Mouse (Mus musculus) T-helper 17 cell (primary cell): Measurements from ENCODE around the gene Tjp3.

Source experiments
- in situ Hi-C, 2 experiments: fragments of 300-600 bp; cut with MboI, MseI; formaldehyde crosslinking; loops; 1 replicate in 1 of 2; 2 replicates in 1 of 2; pipeline ENCODE4 v1.15.1; 2025; ENCODE audit warnings: high pct_unique_total_duplicates in 2 of 2

The Tjp3 gene

DNA sequence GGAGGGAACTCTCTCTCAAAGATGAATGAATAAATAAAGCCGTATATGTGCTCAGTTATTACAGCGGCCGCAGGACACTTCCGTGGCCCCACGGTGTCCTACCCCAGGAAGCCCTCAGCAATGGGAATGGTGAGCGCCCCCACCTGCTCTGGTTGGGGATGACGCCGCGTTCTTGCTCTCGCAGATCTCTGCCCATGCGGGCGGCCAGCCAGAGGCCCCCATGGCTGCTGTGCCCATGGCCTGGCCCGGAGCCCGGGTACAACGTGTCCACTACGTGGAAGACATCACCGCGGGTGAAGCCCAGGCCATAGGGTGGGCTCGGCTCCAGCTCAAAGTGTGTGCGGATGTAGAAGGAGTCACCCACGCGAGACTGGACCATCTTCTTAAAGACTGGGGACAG is 13.7 kb downstream of the Tjp3 start:
- in situ Hi-C loops: no loop called here

GRCm38 (mm10) chr10:81273842-81274241 is 17.5 kb downstream of the Tjp3 start:
- in situ Hi-C loops: no loop called here

DNA sequence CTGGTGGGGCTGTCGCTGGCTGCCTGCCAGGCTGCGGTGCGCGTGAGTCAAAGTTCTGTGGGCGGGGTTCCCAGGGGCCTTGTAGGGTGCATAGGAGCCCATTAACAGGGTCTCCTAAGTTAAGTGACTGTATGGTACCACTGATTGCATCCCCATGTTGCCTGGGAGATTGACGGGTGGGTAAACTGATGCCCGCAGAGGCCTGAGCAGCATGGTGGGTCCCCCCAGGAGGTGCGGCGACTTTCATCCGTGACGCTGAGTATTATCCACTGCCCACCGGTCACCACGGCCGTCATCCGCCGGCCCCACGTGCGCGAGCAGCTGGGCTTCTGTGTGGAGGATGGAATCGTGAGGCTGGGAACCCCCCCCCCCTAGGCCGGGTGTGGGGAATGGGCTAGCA is 19.0 kb downstream of the Tjp3 start:
- in situ Hi-C loops: no loop called here

DNA sequence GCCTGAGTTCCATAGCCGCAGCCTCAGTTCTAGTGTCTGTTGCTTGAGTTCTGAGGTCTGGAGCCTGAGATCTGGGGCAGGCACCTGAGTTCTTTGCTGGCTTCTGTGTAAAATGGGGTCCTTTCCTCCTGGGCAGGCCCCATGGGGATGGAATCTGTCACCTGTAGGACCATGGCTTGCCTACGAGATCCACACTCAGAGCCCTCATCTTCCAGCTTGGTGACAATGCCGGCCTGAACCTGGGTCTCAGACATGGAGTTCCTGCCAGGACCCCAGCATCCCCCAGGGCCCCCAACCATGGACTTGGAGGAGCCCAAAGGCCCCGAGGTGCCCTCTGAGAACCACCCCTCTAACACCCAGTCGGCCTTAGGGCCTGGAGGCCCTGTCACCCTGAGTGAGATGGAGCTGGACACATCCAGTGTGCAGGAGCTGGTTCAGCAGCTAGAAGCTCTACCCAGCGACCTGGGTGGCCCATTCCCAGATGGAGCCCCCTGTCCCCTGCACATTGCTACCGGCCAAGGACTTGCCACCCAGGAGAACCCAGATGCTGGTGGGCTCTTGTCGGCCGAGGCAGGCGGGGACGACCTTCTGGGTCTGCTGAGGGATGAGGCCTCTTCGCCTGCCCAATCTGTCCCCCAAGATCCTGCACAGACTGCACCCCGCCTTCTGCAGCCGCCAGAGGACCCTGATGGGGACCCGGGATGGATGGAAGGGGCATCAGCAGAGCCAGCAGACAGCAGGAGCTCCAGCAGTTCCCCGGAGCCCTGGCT is 22.6 kb downstream of the Tjp3 start:
- in situ Hi-C loops: no loop called here

DNA sequence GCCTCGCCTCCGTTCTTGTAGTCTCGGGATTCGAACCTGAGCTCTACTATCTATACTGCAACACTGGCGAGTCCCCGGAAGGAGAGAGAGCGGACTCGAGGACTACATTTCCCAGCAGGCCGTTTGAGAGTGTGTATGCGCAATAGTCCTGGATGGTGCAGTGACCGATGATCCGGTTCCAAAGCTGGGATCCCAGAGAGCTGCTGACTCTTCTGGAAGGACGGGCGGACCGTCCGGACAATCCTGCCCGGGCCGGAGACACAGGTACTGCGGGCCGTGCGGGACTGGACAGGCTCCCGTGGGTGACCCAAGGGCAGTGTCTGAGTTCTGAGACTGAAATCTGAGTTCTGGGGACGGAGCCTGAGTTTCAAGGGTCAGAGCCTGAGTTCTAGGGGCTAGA is 23.3 kb downstream of the Tjp3 start:
- in situ Hi-C loops: no loop called here

- in situ Hi-C loops: no loop called here
These were observed 24.9 kb downstream of the Tjp3 start, which contains the start of the genes Mrpl54 and Apba3 for GRCm38 (mm10) chr10:81266211-81267105. TSS of gene Mrpl54 (minus strand) at chr10:81266934. TSS of gene Apba3 (plus strand) at chr10:81266960.

DNA sequence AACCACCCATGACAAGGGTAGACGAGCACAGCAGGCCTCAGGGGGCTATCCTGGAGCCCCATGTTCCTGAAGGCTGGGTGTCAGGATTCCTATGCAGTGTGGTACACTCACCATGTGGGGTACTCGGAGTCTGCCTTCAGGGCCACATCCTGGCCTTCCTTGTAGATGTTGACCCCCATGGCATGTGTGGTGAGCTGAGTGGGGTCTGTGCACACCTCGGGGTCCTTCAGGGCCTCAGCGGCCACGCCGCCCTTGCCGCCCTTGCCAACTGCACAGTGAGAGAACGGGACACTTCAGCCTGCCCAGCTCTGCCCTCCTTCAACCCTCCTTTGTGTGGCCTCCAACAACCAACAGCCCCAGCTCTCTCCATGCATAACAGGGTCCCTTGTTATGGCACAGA is 25.8 kb downstream of the Tjp3 start:
- in situ Hi-C loops: no loop called here

GRCm38 (mm10) chr10:81261025-81261424 is 30.4 kb downstream of the Tjp3 start:
- in situ Hi-C loops: no loop called here

DNA sequence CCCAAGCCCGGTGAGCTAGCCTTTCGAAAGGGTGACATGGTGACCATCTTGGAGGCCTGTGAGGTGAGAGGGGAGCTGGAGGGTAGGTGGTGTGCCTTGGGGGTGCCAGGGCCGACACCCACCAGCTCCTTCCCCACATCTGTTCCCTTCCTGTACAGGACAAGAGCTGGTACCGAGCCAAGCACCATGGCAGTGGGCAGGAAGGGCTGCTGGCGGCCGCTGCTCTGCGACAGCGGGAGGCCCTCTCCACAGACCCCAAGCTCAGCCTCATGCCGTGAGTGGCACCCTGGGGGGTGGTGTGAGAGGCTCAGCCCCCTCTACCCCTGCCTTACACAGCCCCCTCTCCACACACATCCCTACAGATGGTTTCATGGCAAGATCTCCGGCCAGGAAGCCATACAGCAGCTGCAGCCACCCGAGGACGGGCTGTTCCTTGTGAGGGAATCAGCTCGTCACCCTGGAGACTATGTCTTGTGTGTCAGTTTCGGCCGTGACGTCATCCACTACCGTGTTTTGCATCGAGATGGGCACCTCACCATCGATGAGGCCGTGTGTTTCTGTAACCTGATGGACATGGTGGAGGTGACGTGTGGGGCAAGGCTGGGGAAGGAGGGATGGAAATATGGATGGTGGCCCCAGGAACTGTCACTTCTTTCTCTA is 32.0 kb downstream of the Tjp3 start:
- in situ Hi-C loops: no loop called here

- in situ Hi-C loops: no loop called here
These were observed 34.0 kb downstream of the Tjp3 start for GRCm38 (mm10) chr10:81257158-81258039.

DNA sequence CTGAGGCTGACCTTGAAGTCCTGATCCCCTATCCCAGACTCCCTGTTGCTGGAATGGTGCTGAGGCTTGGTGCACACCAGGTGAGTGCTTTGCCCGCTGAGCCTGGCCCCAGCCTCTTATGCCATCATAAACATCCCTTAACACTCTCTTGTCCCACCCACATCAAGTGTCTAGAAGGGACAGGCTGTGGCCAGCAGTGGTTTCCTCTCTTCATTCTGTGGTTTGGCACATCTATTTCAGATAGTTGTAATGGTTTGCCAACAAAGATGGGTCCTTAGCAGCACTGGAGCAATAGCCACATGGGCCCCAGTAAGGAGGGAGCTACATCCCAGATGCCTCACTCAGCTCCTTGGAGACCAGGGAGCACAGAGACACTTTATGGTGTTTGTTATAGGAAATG is 36.5 kb downstream of the Tjp3 start:
- in situ Hi-C loops: no loop called here

DNA sequence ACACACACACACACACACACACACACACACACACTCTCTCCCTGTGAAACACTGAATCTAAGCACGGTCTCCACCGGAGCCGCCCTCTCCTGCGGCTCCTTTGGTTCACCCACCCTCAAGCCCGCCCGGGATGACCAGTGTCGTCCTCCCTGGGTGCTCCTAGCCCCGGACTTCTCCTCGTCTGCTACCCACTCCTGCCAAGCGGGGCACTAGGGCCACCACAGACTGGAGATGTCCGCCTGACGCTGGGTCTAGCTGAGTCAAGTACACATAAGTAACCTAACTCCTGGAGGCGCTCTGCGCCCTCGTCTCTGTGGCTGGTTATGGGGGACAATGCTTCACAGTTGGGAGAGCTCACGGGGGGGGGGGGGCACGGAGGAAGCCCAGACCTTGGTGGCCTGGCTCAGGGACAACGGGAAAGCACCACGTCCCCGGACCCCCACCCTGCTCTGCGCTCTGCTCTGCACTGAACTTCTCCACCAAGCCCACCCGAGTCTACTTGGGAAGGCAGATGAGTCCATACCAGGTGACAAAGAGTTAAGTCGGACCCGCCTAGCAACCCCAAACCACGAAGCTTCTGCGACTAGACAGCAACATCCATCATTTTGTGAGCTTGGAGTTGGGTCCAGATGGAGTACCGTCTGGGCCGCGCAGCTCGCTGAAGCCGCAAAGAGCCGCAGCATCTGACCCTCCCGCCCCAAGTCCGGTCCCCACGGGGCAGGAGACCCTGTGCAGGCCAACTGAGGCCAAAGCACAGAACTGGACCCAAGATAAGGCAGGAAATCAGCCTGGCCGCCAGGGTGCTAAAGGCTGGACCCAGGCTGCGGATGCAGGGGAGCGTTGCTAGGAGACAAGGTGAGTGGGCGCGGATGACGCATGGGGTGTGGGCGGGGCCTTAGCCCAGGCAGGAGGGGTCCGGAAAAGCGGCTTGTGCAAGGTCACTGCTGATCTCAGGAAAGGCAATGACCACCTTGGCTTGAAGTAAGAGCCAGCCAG is 38.7 kb downstream of the Tjp3 start, which contains the start of gene Matk:
Matk (plus strand) TSS at position 512 of the 996 bp plus-strand sequence.
- in situ Hi-C loops: no loop called here

- in situ Hi-C loops: loop anchor here in 1 of 2 experiments (5.0 kb wide), 1 partner anchor 42 kb away; no protein-coding TSS in a partner anchor
These were observed 41.9 kb downstream of the Tjp3 start for GRCm38 (mm10) chr10:81249442-81249841.

DNA sequence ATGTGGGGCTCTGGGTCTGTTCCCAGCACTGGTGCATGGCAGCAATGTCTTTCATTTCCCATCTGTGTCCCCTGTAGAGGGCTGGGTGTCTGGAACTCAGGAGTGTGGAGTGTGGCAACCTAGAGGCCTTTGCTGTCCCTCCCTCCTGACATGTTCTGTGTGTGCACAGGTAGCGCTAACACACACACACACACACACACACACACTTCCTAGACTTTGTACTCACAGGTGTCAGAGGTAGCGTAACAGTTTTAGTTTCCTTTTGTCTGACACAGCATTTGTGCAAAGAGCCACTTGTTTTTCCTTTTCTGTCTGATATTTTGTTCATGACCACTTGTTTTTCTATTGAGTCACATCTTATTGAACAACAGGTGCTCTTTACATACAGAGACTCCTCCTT is 43.6 kb downstream of the Tjp3 start:
- in situ Hi-C loops: loop anchor here in 1 of 2 experiments (5.0 kb wide), 1 partner anchor 41 kb away; no protein-coding TSS in a partner anchor

DNA sequence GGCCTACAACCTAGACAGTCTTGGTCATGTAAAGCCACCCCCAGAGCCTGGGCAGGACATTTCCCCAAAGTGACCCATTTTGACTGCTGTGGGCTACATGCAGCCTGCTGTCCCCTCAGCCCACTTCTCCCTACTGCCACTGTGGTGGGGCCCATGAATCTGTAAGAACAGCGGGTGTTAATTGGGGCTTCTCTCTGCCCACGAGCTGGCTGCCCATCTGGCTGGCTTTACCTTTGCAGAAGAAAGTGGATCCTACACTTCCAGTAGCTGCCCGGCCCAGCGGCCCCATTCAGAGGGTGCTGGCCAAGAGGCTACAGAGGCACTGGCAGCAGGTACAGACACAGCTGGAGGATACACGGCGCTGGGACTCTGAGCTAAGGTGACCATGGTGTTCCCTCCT is 46.2 kb downstream of the Tjp3 start:
- in situ Hi-C loops: loop anchor here in 1 of 2 experiments (5.0 kb wide), 1 partner anchor 38 kb away; no protein-coding TSS in a partner anchor

DNA sequence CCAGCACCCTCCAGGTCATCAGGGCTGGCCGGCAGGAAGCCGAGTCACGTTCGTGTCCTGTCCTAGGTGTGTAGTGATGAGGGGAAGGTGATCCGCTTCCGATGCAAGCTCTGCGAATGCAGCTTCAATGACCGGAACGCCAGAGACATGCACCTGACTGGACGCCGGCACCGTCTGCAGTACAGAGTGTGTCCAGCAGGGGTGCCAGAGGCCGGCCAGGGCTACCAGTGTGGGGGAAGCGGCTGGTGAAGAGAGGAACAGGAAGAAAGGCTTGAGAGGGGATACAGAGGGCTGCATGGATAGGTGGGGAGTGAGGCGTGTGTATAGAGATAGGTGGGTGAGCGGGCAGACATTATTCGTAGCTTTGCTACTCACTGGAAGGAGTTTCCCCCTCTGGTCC is 46.8 kb downstream of the Tjp3 start:
- in situ Hi-C loops: no loop called here

GRCm38 (mm10) chr10:81244146-81244545 is 47.2 kb downstream of the Tjp3 start:
- in situ Hi-C loops: no loop called here

DNA sequence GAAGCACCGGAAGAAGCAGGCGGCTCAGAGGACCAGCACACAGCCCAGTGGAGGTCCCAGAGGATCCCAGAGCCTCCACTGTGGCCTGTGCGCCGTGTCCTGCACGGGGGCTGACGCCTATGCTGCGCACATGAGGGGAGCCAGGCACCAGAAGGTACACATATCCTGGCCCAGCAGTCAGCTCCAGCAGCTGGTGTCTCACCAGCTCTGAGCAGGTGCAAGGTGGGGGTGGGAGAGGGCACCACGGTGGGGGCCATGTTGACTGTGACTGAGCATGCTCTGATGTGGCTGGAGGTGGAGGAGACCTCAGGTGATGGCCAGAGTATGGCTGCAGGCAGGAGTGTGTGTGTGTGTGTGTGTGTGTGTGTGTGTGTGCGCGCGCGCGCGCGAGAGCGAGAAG is 49.4 kb downstream of the Tjp3 start:
- in situ Hi-C loops: no loop called here

DNA sequence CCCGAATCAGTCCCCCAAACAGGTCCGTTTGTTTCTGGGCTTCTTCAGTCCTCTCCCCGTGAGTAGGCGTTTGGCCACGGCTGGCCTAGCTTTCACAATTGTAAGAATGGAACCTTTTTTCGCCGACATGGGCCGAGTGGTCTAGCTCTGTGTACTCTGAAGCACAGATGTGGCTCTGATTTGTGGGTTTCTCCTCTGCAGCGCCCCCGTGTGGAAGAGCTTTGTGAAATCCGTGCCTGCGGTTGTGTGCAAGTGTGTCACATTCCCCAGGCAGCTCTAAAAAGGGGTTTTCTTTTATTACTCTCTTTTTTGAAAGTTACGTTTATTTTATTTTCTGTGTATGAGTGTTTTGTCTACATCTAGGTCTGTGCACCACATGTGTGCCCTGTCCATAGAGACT is 50.5 kb downstream of the Tjp3 start:
- in situ Hi-C loops: no loop called here
